12 mouse cellular contexts compared by ENCODE assay signal in the genomic region with DNA sequence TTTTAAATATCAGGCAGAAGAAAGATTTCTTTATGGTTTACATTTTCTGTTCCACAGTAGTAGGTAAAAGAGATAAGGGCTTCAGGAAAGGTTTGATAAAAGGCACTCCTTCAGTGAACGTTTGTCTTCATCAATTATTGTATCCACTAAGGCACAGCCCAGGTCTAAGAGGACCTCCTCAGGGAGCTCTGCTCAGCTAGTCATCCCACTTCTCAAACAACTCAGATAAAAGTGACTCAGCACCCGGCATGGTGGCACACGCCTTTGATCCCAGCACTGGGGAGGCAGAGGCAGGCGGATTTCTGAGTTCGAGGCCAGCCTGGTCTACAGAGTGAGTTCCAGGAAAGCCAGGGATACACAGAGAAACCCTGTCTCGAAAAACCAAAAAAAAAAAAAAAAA. TPM values are rescaled to one million over a fixed set of nuclear protein-coding genes. Genes with fewer than 3 reads are reported as not detected.
"Had no signal": no experiment of that assay in that cellular context is flagged by ENCODE, and none has a peak within 500 bp of the region (broad histone marks: within the 10 kb centered on the region; RNA-seq: fewer than 3 reads in every experiment).

No protein-coding gene starts in this region.

RNA-seq across cellular contexts. Expression of a gene that starts 1.6 kb away (rescaled TPM):
- polyA plus RNA-seq: frontal cortex, adult 2 months; heart, postnatal 0 days; hindbrain, postnatal 0 days; kidney, adult 2 months; large intestine, adult 2 months had no signal

RNA-seq across cellular contexts. Expression of a gene that starts 46.9 kb away (rescaled TPM):
- polyA plus RNA-seq: frontal cortex, adult 2 months; heart, postnatal 0 days; hindbrain, embryonic 15.5 days; hindbrain, postnatal 0 days; large intestine, adult 2 months; limb, embryonic 13.5 days; limb, embryonic 15.5 days had no signal

RNA-seq across cellular contexts. Expression of a gene that starts 49.7 kb away (rescaled TPM):
- polyA plus RNA-seq: frontal cortex, adult 2 months; heart, embryonic 15.5 days; heart, postnatal 0 days; hindbrain, embryonic 11.5 days; limb, embryonic 11.5 days; limb, embryonic 13.5 days; limb, embryonic 15.5 days; liver, embryonic 11.5 days had no signal
